Mouse (Mus musculus) forebrain, postnatal 0 days (tissue): Measurements from ENCODE around the gene Bcs1l. TPM values are rescaled to one million over a fixed set of nuclear protein-coding genes. Genes with fewer than 3 reads are reported as not detected.

ENCODE experiments used
- ATAC-seq: fragments of 200-750 bp; cut with Nextera tagmentation; 2 replicates; pipeline ENCODE4 v1.8.0; 2017; ENCODE audit warnings: mild to moderate bottlenecking, moderate library complexity
- DNase-seq: peaks from one replicate; pipeline ENCODE4 v3.0.0-alpha.2; 2015
- H3K27ac ChIP-seq: fragments of 300-500 bp; sonication (generic); 2 replicates; pipeline ENCODE4 v1.5.1; 2014; ENCODE audit warnings: low read depth, mild to moderate bottlenecking, antibody characterized with exemption, low read length, moderate library complexity, mixed read lengths
- H3K27me3 ChIP-seq: fragments of 300-500 bp; sonication (generic); 2 replicates; pipeline ENCODE4 v1.6.1; 2014; ENCODE audit warnings: mild to moderate bottlenecking, low read length, mixed read lengths; ENCODE audit not compliant: insufficient read depth
- H3K36me3 ChIP-seq: fragments of 300-500 bp; sonication (generic); 2 replicates; pipeline ENCODE4 v1.6.1; 2014; ENCODE audit warnings: mild to moderate bottlenecking, moderate library complexity; ENCODE audit not compliant: insufficient read depth
- H3K4me1 ChIP-seq: fragments of 300-500 bp; sonication (generic); 2 replicates; pipeline ENCODE4 v1.6.1; 2014; ENCODE audit warnings: antibody characterized with exemption; ENCODE audit not compliant: insufficient read depth
- H3K4me2 ChIP-seq: fragments of 300-500 bp; sonication (generic); 2 replicates; pipeline ENCODE4 v1.6.1; 2014; ENCODE audit warnings: low read depth, mild to moderate bottlenecking, moderate library complexity
- H3K4me3 ChIP-seq: fragments of 300-500 bp; sonication (generic); 2 replicates; pipeline ENCODE4 v1.5.1; 2014; ENCODE audit warnings: low read depth, low read length, mixed read lengths
- H3K9ac ChIP-seq: fragments of 300-500 bp; sonication (generic); 2 replicates; pipeline ENCODE4 v1.6.1; 2014; ENCODE audit warnings: mild to moderate bottlenecking
- H3K9me3 ChIP-seq: fragments of 300-500 bp; sonication (generic); 2 replicates; pipeline ENCODE4 v1.6.1; 2016; ENCODE audit warnings: low read length
- CTCF ChIP-seq: sonication (generic); IDR thresholded peaks from 2 replicates; pipeline ENCODE4 v1.5.1; 2016; ENCODE audit warnings: antibody characterized with exemption, control low read depth, low read depth
- WGBS: fragments of 180-500 bp; shearing (Covaris S2); extraction: QIAGEN DNeasy Blood & Tissue Kit; methylation state at CpG from one replicate; pipeline ENCODE4 v1.1.7; 2014; 5-methylcytosine and 5-hydroxymethylcytosine counted together
- microRNA-seq, 2 experiments: library from miRNA; unstranded; fragments of <30 nt; microRNA quantifications; one replicate each; pipeline ENCODE4; 2016
- polyA plus RNA-seq: library from polyadenylated mRNA; unstranded; fragments of >200 nt; fragmentation: Nextera tagmentation; extraction: Ambion mirVana; gene quantifications from 2 replicates; pipeline ENCODE4 v1.2.1, GENCODE M21; 2015
- total RNA-seq: library from RNA; depleted of rRNA; stranded (reverse); fragments of >200 nt; gene quantifications from 2 replicates; pipeline ENCODE4 v1.2.3, GENCODE M21; 2014; rRNA removed

The Bcs1l gene
- total and polyA plus RNA-seq, 2 experiments from 2014 or later = 15.8 to 16.5 TPM

- 6% methylated on average over 25 of the region's 25 CpGs for WGBS
- no peak for TF ChIP-seq CTCF
- ATAC-seq (peak; percentile 97), DNase-seq (peak; percentile 90)
- Histone ChIP-seq H3K27ac (peak within 1 kb of the TSS; percentile 76), H3K36me3 (peaks cover 15% of the 10 kb centered on the region), H3K4me1 (peaks cover 14% of the 10 kb centered on the region; the same call in 1 of the 2 replicates), H3K9me3 (no peaks in the 10 kb centered on the region), H3K4me2 (peak within 1 kb of the TSS; percentile 64), H3K27me3 (no peaks in the 10 kb centered on the region), H3K9ac (peak within 1 kb of the TSS; percentile 85), H3K4me3 (peak within 1 kb of the TSS; percentile 80)
Measured at GRCm38 (mm10) chr1:74601267-74601962, 13.3 kb downstream of the Bcs1l start, which contains the start of the genes Rnf25 and Stk36. TSS of gene Rnf25 (minus strand) at chr1:74601397. TSS of gene Stk36 (plus strand) at chr1:74601445.

GRCm38 (mm10) chr1:74624183-74624582 is 36.1 kb downstream of the Bcs1l start:
- DNase-seq (no peak), ATAC-seq (no peak)
- no peaks in the 10 kb centered on the region for H3K9me3 ChIP-seq
- 93% methylated on average over 1 of the region's 1 CpGs for WGBS
- H3K27me3 ChIP-seq = no peaks in the 10 kb centered on the region
- no peak for TF ChIP-seq CTCF
- H3K27ac ChIP-seq = no peak overlapping the region
- no peak overlapping the region for H3K4me3 ChIP-seq
- peaks cover 58% of the 10 kb centered on the region for H3K36me3 ChIP-seq
- no peak overlapping the region for H3K9ac ChIP-seq
- no peak overlapping the region for H3K4me2 ChIP-seq
- no peaks in the 10 kb centered on the region for H3K4me1 ChIP-seq

DNA sequence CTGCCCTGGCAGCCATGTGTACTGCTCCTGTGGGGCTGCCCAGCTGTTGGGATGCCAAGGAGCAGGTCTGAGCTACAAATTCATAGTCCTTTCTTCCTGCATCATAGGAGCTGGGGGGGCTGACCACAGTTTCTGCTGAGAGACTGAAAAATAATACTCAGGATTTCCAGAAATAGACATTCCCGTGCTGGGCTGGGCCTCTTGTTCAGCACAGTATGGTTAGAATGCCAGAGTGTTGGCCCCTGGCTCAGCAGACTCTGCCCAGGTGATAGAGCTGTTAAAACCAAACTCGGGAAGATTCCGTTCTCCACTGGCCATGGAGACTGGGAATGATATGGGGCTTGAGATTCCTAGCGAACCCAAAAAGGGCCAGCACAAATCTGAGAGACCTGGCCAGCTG is 38.0 kb downstream of the Bcs1l start:
- WGBS = 92% methylated on average over 4 of the region's 4 CpGs
- H3K4me1 ChIP-seq = no peaks in the 10 kb centered on the region
- TF ChIP-seq CTCF = no peak
- no peak for DNase-seq
- no peak overlapping the region for H3K4me3 ChIP-seq
- H3K4me2 ChIP-seq = no peak overlapping the region
- no peaks in the 10 kb centered on the region for H3K27me3 ChIP-seq
- no peaks in the 10 kb centered on the region for H3K9me3 ChIP-seq
- H3K9ac ChIP-seq = no peak overlapping the region
- no peak overlapping the region for H3K27ac ChIP-seq
- ATAC-seq = no peak
- H3K36me3 ChIP-seq = peaks cover 59% of the 10 kb centered on the region

GRCm38 (mm10) chr1:74628001-74628400 is 39.9 kb downstream of the Bcs1l start:
- no peak for ATAC-seq
- no peak for DNase-seq
- H3K36me3 ChIP-seq = peaks cover 50% of the 10 kb centered on the region

DNA sequence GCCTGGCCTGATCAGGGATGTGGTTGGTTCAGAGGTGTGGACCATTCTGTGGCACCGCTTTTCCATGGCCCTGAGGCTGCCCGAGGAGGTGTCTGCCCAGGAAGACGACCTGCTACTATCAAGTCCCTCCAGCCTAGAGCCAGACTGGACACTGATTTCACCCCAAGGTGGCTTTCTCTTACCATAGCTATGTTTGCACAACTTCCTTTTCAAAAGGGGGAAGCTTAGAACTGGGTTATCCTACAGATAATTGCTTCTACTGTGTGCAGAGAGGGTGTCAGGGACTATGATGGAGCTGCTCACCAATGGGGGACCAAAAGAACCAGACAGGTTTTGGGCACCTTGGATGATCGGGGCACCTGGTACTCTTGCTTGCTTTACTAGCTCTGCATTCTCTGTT is 44.6 kb downstream of the Bcs1l start:
- DNase-seq (no peak), ATAC-seq (no peak)
- Histone ChIP-seq H3K9ac (no peak overlapping the region), H3K27me3 (no peaks in the 10 kb centered on the region), H3K27ac (no peak overlapping the region), H3K4me1 (no peaks in the 10 kb centered on the region), H3K4me2 (no peak overlapping the region), H3K9me3 (no peaks in the 10 kb centered on the region), H3K36me3 (peaks cover 40% of the 10 kb centered on the region), H3K4me3 (no peak overlapping the region)
- 85% methylated on average over 4 of the region's 4 CpGs for WGBS
- TF ChIP-seq CTCF = no peak

More at GRCm38 (mm10) chr1:74628001-74628400, 39.9 kb downstream of the Bcs1l start:
- WGBS = 53% methylated on average over 7 of the region's 7 CpGs
- no peak for TF ChIP-seq CTCF
- Histone ChIP-seq H3K4me2 (no peak overlapping the region), H3K4me3 (no peak overlapping the region), H3K9me3 (no peaks in the 10 kb centered on the region), H3K27me3 (no peaks in the 10 kb centered on the region), H3K4me1 (no peaks in the 10 kb centered on the region), H3K9ac (no peak overlapping the region), H3K27ac (no peak overlapping the region)

Small RNAs within 50 kb of the gene (microRNA-seq; reads per million reads assigned to microRNA genes)
- gene Gm25035 = 0 reads per million in 2 experiments

Other genes starting within 250 kb of the Bcs1l start
- 2.1 and 2.7 TPM in 2 replicates for gene Catip, start 226.2 kb upstream of the Bcs1l start, total RNA-seq
- gene Catip, start 226.2 kb upstream of the Bcs1l start, polyA plus RNA-seq = 0.63 and 1.6 TPM in 2 replicates
- gene Slc11a1, start 213.1 kb upstream of the Bcs1l start, total RNA-seq = 3.7 and 10.7 TPM in 2 replicates
- 1.8 and 3.3 TPM in 2 replicates for gene Slc11a1, start 213.1 kb upstream of the Bcs1l start, polyA plus RNA-seq
- 18.2 and 24.7 TPM in 2 replicates for gene Ctdsp1, start 196.8 kb upstream of the Bcs1l start, total RNA-seq
- 10.7 and 10.8 TPM in 2 replicates for gene Ctdsp1, start 196.8 kb upstream of the Bcs1l start, polyA plus RNA-seq
- 0.71 and 0.77 TPM in 2 replicates for gene Vil1, start 178.9 kb upstream of the Bcs1l start, total RNA-seq
- 0.15 and 0.27 TPM in 2 replicates for gene Vil1, start 178.9 kb upstream of the Bcs1l start, polyA plus RNA-seq
- gene Cnot9, start 82.2 kb upstream of the Bcs1l start, total RNA-seq = 32.2 and 39.1 TPM in 2 replicates
- 49.0 and 52.3 TPM in 2 replicates for gene Cnot9, start 82.2 kb upstream of the Bcs1l start, polyA plus RNA-seq
- gene Plcd4, start 45.4 kb upstream of the Bcs1l start, total RNA-seq = 5.3 and 5.8 TPM in 2 replicates
- 3.4 and 6.0 TPM in 2 replicates for gene Plcd4, start 45.4 kb upstream of the Bcs1l start, polyA plus RNA-seq
- 30.2 and 32.8 TPM in 2 replicates for gene Usp37, start 44.0 kb upstream of the Bcs1l start, total RNA-seq
- 11.8 and 17.6 TPM in 2 replicates for gene Usp37, start 44.0 kb upstream of the Bcs1l start, polyA plus RNA-seq
- 8.6 and 12.1 TPM in 2 replicates for gene Zfp142, start within 50 bp of the Bcs1l start, total RNA-seq
- gene Zfp142, start within 50 bp of the Bcs1l start, polyA plus RNA-seq = 5.0 and 6.3 TPM in 2 replicates
- gene Rnf25, start 13.1 kb downstream of the Bcs1l start, total RNA-seq = 62.2 and 68.3 TPM in 2 replicates
- gene Rnf25, start 13.1 kb downstream of the Bcs1l start, polyA plus RNA-seq = 41.3 and 47.7 TPM in 2 replicates
- gene Stk36, start 13.2 kb downstream of the Bcs1l start, total RNA-seq = 11.6 and 13.6 TPM in 2 replicates
- gene Stk36, start 13.2 kb downstream of the Bcs1l start, polyA plus RNA-seq = 6.0 and 12.2 TPM in 2 replicates
- gene Ttll4, start 73.5 kb downstream of the Bcs1l start, total RNA-seq = 18.9 and 31.3 TPM in 2 replicates
- 2.2 and 4.5 TPM in 2 replicates for gene Ttll4, start 73.5 kb downstream of the Bcs1l start, polyA plus RNA-seq
- gene Cyp27a1, start 125.3 kb downstream of the Bcs1l start, total RNA-seq = 1.3 and 1.6 TPM in 2 replicates
- gene Cyp27a1, start 125.3 kb downstream of the Bcs1l start, polyA plus RNA-seq = 1.5 and 1.6 TPM in 2 replicates
- gene Prkag3, start 160.9 kb downstream of the Bcs1l start, total RNA-seq = 0.23 TPM in 1 of 2 replicates, not detected in the other
- not detected in 2 replicates for gene Prkag3, start 160.9 kb downstream of the Bcs1l start, polyA plus RNA-seq
- 6.1 and 7.2 TPM in 2 replicates for gene Wnt6, start 183.6 kb downstream of the Bcs1l start, total RNA-seq
- 3.8 and 4.6 TPM in 2 replicates for gene Wnt6, start 183.6 kb downstream of the Bcs1l start, polyA plus RNA-seq
- 0.15 and 0.19 TPM in 2 replicates for gene Wnt10a, start 203.2 kb downstream of the Bcs1l start, total RNA-seq
- 0.21 and 0.23 TPM in 2 replicates for gene Wnt10a, start 203.2 kb downstream of the Bcs1l start, polyA plus RNA-seq